ENCODE assay signal across 7 mouse cellular contexts in genomic region chr1:38128919-38129436, GRCm38 (mm10). TPM values are rescaled to one million over a fixed set of nuclear protein-coding genes. Genes with fewer than 3 reads are reported as not detected.
DNase-seq lines count a peak whose midpoint lies in the region; ATAC-seq and TF ChIP-seq lines count a peak whose summit lies in the region.

No protein-coding gene starts in this region.

- H3K27ac ChIP-seq in intestine, postnatal 0 days (ENCODE audit: low read depth, low read length) = peak overlapping the region; percentile 92
- peak overlapping the region; percentile 93 for H3K27ac ChIP-seq in limb, embryonic 12.5 days
- H3K27ac ChIP-seq in midbrain, embryonic 14.5 days (replicated peaks; ENCODE audit: low read depth, low read length) = peak overlapping the region; percentile 96

- H3K4me2 ChIP-seq in intestine, postnatal 0 days (replicated peaks; ENCODE audit: low read depth) = peak overlapping the region; percentile 86
- H3K4me2 ChIP-seq in limb, embryonic 12.5 days = peak overlapping the region; percentile 63
- peak overlapping the region; percentile 90 for H3K4me2 ChIP-seq in midbrain, embryonic 14.5 days (ENCODE audit: low read length)

- H3K9ac ChIP-seq in intestine, postnatal 0 days (ENCODE audit: low read depth, low read length) = peak overlapping the region; percentile 88
- H3K9ac ChIP-seq in limb, embryonic 12.5 days (replicated peaks) = peak overlapping the region; percentile 94
- H3K9ac ChIP-seq in midbrain, embryonic 14.5 days (replicated peaks; ENCODE audit: low read length) = peak overlapping the region; percentile 81

- no peaks in the 10 kb centered on the region for H3K9me3 ChIP-seq in intestine, postnatal 0 days (ENCODE audit: control insufficient read depth)
- H3K9me3 ChIP-seq in limb, embryonic 12.5 days = no peaks in the 10 kb centered on the region
- H3K9me3 ChIP-seq in midbrain, embryonic 14.5 days (ENCODE audit: control insufficient read depth, low read length) = no peaks in the 10 kb centered on the region

- H3K36me3 ChIP-seq in intestine, postnatal 0 days (ENCODE audit: control insufficient read depth, insufficient read depth) = no peaks in the 10 kb centered on the region
- H3K36me3 ChIP-seq in limb, embryonic 12.5 days = no peaks in the 10 kb centered on the region
- no peaks in the 10 kb centered on the region for H3K36me3 ChIP-seq in midbrain, embryonic 14.5 days (ENCODE audit: control insufficient read depth, insufficient read depth, low read length)

- WGBS in intestine, postnatal 0 days = under 1% methylated on average over 33 of the region's 68 CpGs
- WGBS in limb, embryonic 12.5 days = under 1% methylated on average over 64 of the region's 68 CpGs
- WGBS in midbrain, embryonic 14.5 days = under 1% methylated on average over 62 of the region's 68 CpGs

- no peaks in the 10 kb centered on the region for H3K27me3 ChIP-seq in intestine, postnatal 0 days (replicated peaks; ENCODE audit: control insufficient read depth, insufficient read depth, low read length)
- H3K27me3 ChIP-seq in limb, embryonic 12.5 days = no peaks in the 10 kb centered on the region; the same call in 1 of the 2 replicates
- H3K27me3 ChIP-seq in midbrain, embryonic 14.5 days (ENCODE audit: control insufficient read depth, insufficient read depth, low read length) = no peaks in the 10 kb centered on the region

- H3K4me3 ChIP-seq in intestine, postnatal 0 days (ENCODE audit: low read depth, low read length) = peak overlapping the region; percentile 87
- peak overlapping the region; percentile 86 for H3K4me3 ChIP-seq in limb, embryonic 12.5 days (replicated peaks)
- peak overlapping the region; percentile 82 for H3K4me3 ChIP-seq in midbrain, embryonic 14.5 days (replicated peaks; ENCODE audit: low read depth, low read length)

- peak; percentile 13; the same call in 1 of the 2 replicates for TF ChIP-seq CTCF in intestine, postnatal 0 days (IDR thresholded peaks at IDR 0.05; ENCODE audit: low read depth)

- H3K4me1 ChIP-seq in intestine, postnatal 0 days (replicated peaks; ENCODE audit: control insufficient read depth, insufficient read depth, low read length) = peaks cover 4% of the 10 kb centered on the region; the same call in 1 of the 2 replicates
- peaks cover 10% of the 10 kb centered on the region for H3K4me1 ChIP-seq in limb, embryonic 12.5 days (replicated peaks)
- H3K4me1 ChIP-seq in midbrain, embryonic 14.5 days (ENCODE audit: control insufficient read depth, insufficient read depth, low read length) = peaks cover 18% of the 10 kb centered on the region

- DNase-seq in adrenal gland, adult 2 months = peak; percentile 71
- DNase-seq in embryo, embryonic 10 days (ENCODE audit: low spot score) = peak; percentile 43
- peak; percentile 47 to 52 for DNase-seq in gastrocnemius, postnatal 36 days
- DNase-seq in midbrain, embryonic 14.5 days = peak; percentile 77
- DNase-seq in spleen, adult 18-20 months = peak; percentile 41 to 57

- intact Hi-C loops in gastrocnemius, postnatal 36 days (cut with DNase I) = loop anchor here (5.0 kb wide), 1 partner anchor 132 kb away; the partner anchor contains the start of genes Eif5b and Txndc9

- ATAC-seq in intestine, postnatal 0 days = peak; percentile 14
- ATAC-seq in limb, embryonic 12.5 days (ENCODE audit: insufficient number of reproducible peaks, insufficient read depth, low FRiP score, low TSS enrichment, low read depth) = peak; percentile 12; the same call in 1 of the 2 replicates
- ATAC-seq in midbrain, embryonic 14.5 days (ENCODE audit: low FRiP score, low TSS enrichment) = no peak; the same call in 1 of the 2 replicates

RNA-seq across cellular contexts. Expression of gene Rev1, which starts 0.6 kb away (rescaled TPM):
- 10 to 100 TPM; 18.5 to 20.0 TPM for total RNA-seq in adrenal gland, adult 2 months (2021)
- polyA plus RNA-seq in adrenal gland, adult 2 months (2012; rRNA removed) = 6.6 and 6.7 TPM in 2 replicates
- 10 to 100 TPM; 15.5 to 18.7 TPM for total RNA-seq in gastrocnemius, postnatal 36 days (2021)
- 9.5 and 10.1 TPM in 2 replicates for polyA plus RNA-seq in intestine, postnatal 0 days (2015; fragmentation: Nextera tagmentation; extraction: Ambion mirVana)
- polyA plus RNA-seq in limb, embryonic 12.5 days (2016; fragmentation: Nextera tagmentation; extraction: Ambion mirVana) = 43.2 and 47.7 TPM in 2 replicates
- polyA plus RNA-seq in midbrain, embryonic 14.5 days (2014; fragmentation: Nextera tagmentation; extraction: Ambion mirVana) = 34.7 and 35.8 TPM in 2 replicates
